Mouse (Mus musculus): Measurements from ENCODE around the gene Vps37b. TPM values are rescaled to one million over a fixed set of nuclear protein-coding genes. Genes with fewer than 3 reads are reported as not detected.

Gene Vps37b
- polyA plus RNA-seq, 1 experiment from 2014 or later, result 41.6 TPM

DNA sequence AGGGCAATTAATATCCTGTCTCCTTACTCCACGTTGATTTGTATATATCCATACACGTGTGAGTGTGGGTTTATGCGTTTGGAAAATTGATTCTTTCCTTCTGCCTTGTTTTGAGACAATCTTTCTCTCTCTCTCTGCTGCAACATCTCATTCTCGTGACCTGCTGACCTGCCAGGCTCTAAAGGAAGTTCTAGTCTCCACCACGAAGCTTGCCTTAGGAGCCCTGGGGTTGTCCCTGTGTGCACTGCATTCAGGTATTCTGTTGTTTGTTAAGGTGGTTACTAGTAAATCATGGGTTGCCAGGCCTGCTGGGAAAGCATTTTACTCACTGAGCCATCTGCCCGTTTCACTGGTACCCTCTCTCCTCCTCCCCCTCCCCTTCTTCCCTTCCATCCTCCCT is 4.3 kb upstream of the Vps37b start:
- H3K4me3 ChIP-seq (ENCODE audit: low read length), result no peak overlapping the region
- no peaks in the 10 kb centered on the region for H3K36me3 ChIP-seq (ENCODE audit: control insufficient read depth, insufficient read depth, low read length)
- H3K9ac ChIP-seq (ENCODE audit: low read length), result no peak overlapping the region
- H3K4me2 ChIP-seq (ENCODE audit: low read depth, low read length), result no peak overlapping the region
- H3K9me3 ChIP-seq (ENCODE audit: control insufficient read depth, low read length), result no peaks in the 10 kb centered on the region
- ATAC-seq (ENCODE audit: low read depth), result no peak
- H3K27me3 ChIP-seq (ENCODE audit: control insufficient read depth, insufficient read depth, low read depth, low read length), result no peaks in the 10 kb centered on the region
- no peaks in the 10 kb centered on the region for H3K4me1 ChIP-seq (replicated peaks; ENCODE audit: control insufficient read depth, insufficient read depth, low read length)
- H3K27ac ChIP-seq (ENCODE audit: low read length), result no peak overlapping the region
- WGBS, result 29% methylated on average over 6 of the region's 6 CpGs

DNA sequence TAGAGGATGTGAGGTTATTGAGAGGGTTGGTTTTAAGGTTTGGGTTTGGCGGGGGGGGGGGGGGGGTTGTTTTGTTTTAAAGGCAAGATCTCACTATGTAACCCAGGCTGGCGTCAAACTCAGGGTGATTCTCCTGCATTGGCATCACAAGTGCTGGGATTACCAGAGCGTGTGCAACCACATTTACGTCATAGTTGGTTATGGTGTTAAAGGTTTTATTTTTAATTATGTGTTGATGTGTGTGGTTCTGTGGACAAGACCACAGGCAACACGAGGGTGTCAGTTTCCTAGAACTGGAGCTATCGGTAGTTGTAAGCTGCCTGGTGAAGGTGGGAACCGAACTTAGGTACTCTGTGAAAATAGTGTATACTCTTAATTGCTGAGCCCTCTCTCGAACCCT is 3.7 kb upstream of the Vps37b start:
- no peak overlapping the region for H3K4me3 ChIP-seq (ENCODE audit: low read length)
- 63% methylated on average over 8 of the region's 8 CpGs for WGBS
- H3K4me1 ChIP-seq (replicated peaks; ENCODE audit: control insufficient read depth, insufficient read depth, low read length), result peaks cover 3% of the 10 kb centered on the region
- no peak overlapping the region for H3K27ac ChIP-seq (ENCODE audit: low read length)
- no peak for ATAC-seq (ENCODE audit: low read depth)
- no peak overlapping the region for H3K9ac ChIP-seq (ENCODE audit: low read length)
- H3K4me2 ChIP-seq (ENCODE audit: low read depth, low read length), result no peak overlapping the region
- H3K36me3 ChIP-seq (ENCODE audit: control insufficient read depth, insufficient read depth, low read length), result no peaks in the 10 kb centered on the region
- H3K9me3 ChIP-seq (ENCODE audit: control insufficient read depth, low read length), result no peaks in the 10 kb centered on the region
- no peaks in the 10 kb centered on the region for H3K27me3 ChIP-seq (ENCODE audit: control insufficient read depth, insufficient read depth, low read depth, low read length)

DNA sequence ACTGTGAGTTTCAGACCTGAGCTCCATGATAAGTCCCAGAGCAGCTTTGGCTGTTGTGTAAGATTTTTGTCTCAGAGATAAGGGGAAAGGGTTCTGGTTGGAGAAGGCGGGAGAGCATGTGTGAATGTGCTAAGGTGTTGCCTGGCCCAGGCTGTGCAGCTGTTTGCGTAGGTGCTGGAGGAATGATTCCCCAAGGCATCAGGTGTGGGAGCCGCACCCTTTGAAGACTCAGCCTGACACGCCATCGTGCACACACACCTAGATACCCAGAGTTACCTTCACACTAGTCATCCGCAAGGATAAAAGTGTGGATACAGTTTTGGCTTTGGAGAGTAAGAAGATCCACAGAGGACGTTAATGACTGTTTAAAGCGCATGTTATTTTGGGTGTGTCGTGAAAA is 3.3 kb upstream of the Vps37b start:
- Histone ChIP-seq H3K27ac (ENCODE audit: low read length) (no peak overlapping the region), H3K9ac (ENCODE audit: low read length) (no peak overlapping the region), H3K36me3 (ENCODE audit: control insufficient read depth, insufficient read depth, low read length) (no peaks in the 10 kb centered on the region), H3K4me3 (ENCODE audit: low read length) (no peak overlapping the region), H3K27me3 (ENCODE audit: control insufficient read depth, insufficient read depth, low read depth, low read length) (no peaks in the 10 kb centered on the region), H3K4me1 (replicated peaks; ENCODE audit: control insufficient read depth, insufficient read depth, low read length) (peaks cover 7% of the 10 kb centered on the region), H3K9me3 (ENCODE audit: control insufficient read depth, low read length) (no peaks in the 10 kb centered on the region), H3K4me2 (ENCODE audit: low read depth, low read length) (no peak overlapping the region)
- ATAC-seq (ENCODE audit: low read depth), result no peak
- WGBS, result 72% methylated on average over 9 of the region's 9 CpGs

GRCm38 (mm10) chr5:124034471-124034870 is 2.4 kb upstream of the Vps37b start:
- Histone ChIP-seq H3K36me3 (ENCODE audit: control insufficient read depth, insufficient read depth, low read length) (no peaks in the 10 kb centered on the region), H3K4me3 (ENCODE audit: low read length) (no peak overlapping the region), H3K4me1 (replicated peaks; ENCODE audit: control insufficient read depth, insufficient read depth, low read length) (peaks cover 16% of the 10 kb centered on the region), H3K9ac (ENCODE audit: low read length) (no peak overlapping the region), H3K27ac (ENCODE audit: low read length) (no peak overlapping the region), H3K27me3 (ENCODE audit: control insufficient read depth, insufficient read depth, low read depth, low read length) (no peaks in the 10 kb centered on the region), H3K9me3 (ENCODE audit: control insufficient read depth, low read length) (no peaks in the 10 kb centered on the region), H3K4me2 (ENCODE audit: low read depth, low read length) (no peak overlapping the region)
- ATAC-seq (ENCODE audit: low read depth), result no peak
- WGBS, result 62% methylated on average over 11 of the region's 11 CpGs

DNA sequence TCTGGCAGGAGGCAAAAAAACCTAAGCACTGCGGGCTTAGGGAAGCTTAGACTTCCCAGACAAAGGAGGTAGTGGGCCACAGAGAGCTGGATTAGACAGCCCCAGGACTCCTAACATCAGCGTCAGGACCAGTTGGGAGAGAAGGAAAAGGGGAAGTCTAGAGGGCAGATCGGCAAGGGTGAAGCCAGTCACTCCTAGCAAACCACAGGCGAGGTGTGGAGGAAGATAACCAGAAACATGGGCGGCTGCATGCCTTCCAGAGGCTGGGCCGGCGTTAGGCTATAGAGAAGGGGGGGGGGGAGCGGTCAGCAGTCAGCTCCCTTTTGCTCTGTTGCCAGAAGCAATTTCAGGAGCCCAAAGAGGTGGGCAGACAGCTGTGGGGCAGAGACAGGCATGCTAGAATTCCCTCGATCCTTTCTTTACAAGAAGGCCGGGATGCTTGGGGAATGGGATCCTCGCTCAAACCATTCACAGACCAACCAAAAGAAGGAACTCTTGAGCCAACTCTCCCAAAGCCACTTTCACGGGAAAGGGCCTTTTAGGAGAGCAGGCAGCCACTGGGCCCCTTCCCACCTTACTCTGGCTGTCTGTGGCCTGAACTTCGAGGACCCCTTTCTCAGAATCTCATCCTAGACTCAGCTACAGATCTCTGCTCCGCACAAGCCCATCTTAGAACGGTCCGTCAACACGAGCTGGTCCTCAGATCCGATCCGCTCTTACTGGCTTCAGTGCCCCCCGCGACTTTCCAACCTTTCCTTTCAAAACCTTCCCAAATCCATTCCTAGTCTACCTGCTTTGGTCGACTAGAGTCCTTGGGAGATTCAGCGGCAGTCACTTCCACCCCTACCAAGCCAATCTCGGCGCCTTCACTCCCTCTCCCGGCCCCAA is 758 bp downstream of the Vps37b start:
- Histone ChIP-seq H3K27me3 (ENCODE audit: control insufficient read depth, insufficient read depth, low read depth, low read length) (no peaks in the 10 kb centered on the region), H3K36me3 (ENCODE audit: control insufficient read depth, insufficient read depth, low read length) (no peaks in the 10 kb centered on the region), H3K9ac (ENCODE audit: low read length) (peak overlapping the region; percentile 98), H3K4me3 (ENCODE audit: low read length) (peak overlapping the region; percentile 84), H3K4me2 (ENCODE audit: low read depth, low read length) (peak overlapping the region; percentile 82), H3K27ac (ENCODE audit: low read length) (peak overlapping the region; percentile 92), H3K4me1 (replicated peaks; ENCODE audit: control insufficient read depth, insufficient read depth, low read length) (peaks cover 36% of the 10 kb centered on the region), H3K9me3 (ENCODE audit: control insufficient read depth, low read length) (no peaks in the 10 kb centered on the region)
- WGBS, result 1% methylated on average over 25 of the region's 26 CpGs
- ATAC-seq (ENCODE audit: low read depth), result peak; percentile 24

- Histone ChIP-seq H3K4me2 (ENCODE audit: low read depth, low read length) (peak overlapping the region; percentile 82), H3K27me3 (ENCODE audit: control insufficient read depth, insufficient read depth, low read depth, low read length) (no peaks in the 10 kb centered on the region), H3K9ac (ENCODE audit: low read length) (peak overlapping the region; percentile 98), H3K4me3 (ENCODE audit: low read length) (peak overlapping the region; percentile 84), H3K27ac (ENCODE audit: low read length) (0 out of 2 replicates have a peak overlapping the region, but pooled peaks have one; percentile 0), H3K9me3 (ENCODE audit: control insufficient read depth, low read length) (no peaks in the 10 kb centered on the region), H3K4me1 (replicated peaks; ENCODE audit: control insufficient read depth, insufficient read depth, low read length) (peaks cover 44% of the 10 kb centered on the region), H3K36me3 (ENCODE audit: control insufficient read depth, insufficient read depth, low read length) (no peaks in the 10 kb centered on the region)
- ATAC-seq (ENCODE audit: low read depth), result no peak
- WGBS, result 38% methylated on average over 12 of the region's 12 CpGs
Observed at GRCm38 (mm10) chr5:124030386-124031067, 1.5 kb downstream of the Vps37b start.

DNA sequence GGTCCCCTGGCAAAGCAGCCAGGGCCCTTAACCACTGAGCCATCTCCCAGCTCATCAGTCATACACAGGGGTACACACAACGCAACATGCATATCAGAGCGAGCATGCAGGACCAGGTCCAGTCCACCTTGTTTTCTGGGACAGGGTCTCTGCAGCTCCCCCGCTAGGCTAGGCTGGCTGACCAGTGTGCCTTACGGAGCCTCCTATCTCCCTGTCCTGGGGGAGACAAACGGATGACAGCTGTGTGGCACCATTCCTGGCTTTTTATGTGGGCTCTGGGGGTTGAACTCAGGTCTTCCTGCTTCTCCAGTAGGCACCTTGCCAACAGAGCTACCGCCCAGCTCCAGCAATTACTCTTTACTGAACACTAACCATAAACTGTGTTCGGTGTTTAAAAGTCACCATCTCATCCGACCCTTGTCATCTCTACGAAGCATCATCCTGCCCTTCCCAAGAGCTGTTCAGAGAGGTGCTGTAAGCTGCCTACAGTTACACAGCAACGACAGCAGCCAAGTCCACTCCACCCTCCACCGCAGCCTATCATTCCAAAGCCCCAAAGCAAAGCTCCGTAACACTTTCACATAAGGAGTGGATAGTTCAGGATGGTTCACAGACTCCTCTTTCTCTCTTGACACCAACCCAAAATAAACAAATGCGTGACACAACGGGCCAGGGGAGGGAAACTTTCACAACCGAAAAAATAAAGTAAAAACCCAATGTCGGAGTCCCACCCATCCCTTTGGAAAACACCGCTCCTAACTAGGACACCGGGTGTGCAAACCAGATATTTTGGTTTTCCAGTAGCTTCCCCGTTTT is 2.6 kb downstream of the Vps37b start:
- 68% methylated on average over 19 of the region's 19 CpGs for WGBS
- no peaks in the 10 kb centered on the region for H3K27me3 ChIP-seq (ENCODE audit: control insufficient read depth, insufficient read depth, low read depth, low read length)
- H3K36me3 ChIP-seq (ENCODE audit: control insufficient read depth, insufficient read depth, low read length), result no peaks in the 10 kb centered on the region
- no peak overlapping the region for H3K27ac ChIP-seq (ENCODE audit: low read length)
- peak overlapping the region; percentile 33 for H3K4me2 ChIP-seq (ENCODE audit: low read depth, low read length)
- H3K9ac ChIP-seq (ENCODE audit: low read length), result 0 out of 2 replicates have a peak overlapping the region, but pooled peaks have one; percentile 21
- ATAC-seq (ENCODE audit: low read depth), result no peak
- H3K9me3 ChIP-seq (ENCODE audit: control insufficient read depth, low read length), result no peaks in the 10 kb centered on the region
- peak overlapping the region; percentile 1; the same call in 1 of the 2 replicates for H3K4me3 ChIP-seq (ENCODE audit: low read length)
- H3K4me1 ChIP-seq (replicated peaks; ENCODE audit: control insufficient read depth, insufficient read depth, low read length), result peaks cover 49% of the 10 kb centered on the region

- H3K4me2 ChIP-seq (ENCODE audit: low read depth, low read length), result no peak overlapping the region
- peaks cover 49% of the 10 kb centered on the region for H3K4me1 ChIP-seq (replicated peaks; ENCODE audit: control insufficient read depth, insufficient read depth, low read length)
- no peaks in the 10 kb centered on the region for H3K36me3 ChIP-seq (ENCODE audit: control insufficient read depth, insufficient read depth, low read length)
- no peaks in the 10 kb centered on the region for H3K9me3 ChIP-seq (ENCODE audit: control insufficient read depth, low read length)
- no peak overlapping the region for H3K4me3 ChIP-seq (ENCODE audit: low read length)
- no peaks in the 10 kb centered on the region for H3K27me3 ChIP-seq (ENCODE audit: control insufficient read depth, insufficient read depth, low read depth, low read length)
- H3K9ac ChIP-seq (ENCODE audit: low read length), result no peak overlapping the region
- no peak overlapping the region for H3K27ac ChIP-seq (ENCODE audit: low read length)
- WGBS, result 71% methylated on average over 7 of the region's 7 CpGs
- ATAC-seq (ENCODE audit: low read depth), result no peak
Observed at GRCm38 (mm10) chr5:124028680-124029079, 3.4 kb downstream of the Vps37b start.
